ENCODE assay signal across 8 mouse cellular contexts in genomic region chr6:135200122-135200957, GRCm38 (mm10). TPM values are rescaled to one million over a fixed set of nuclear protein-coding genes. Genes with fewer than 3 reads are reported as not detected.
DNase-seq lines count a peak whose midpoint lies in the region; ATAC-seq and TF ChIP-seq lines count a peak whose summit lies in the region.
"Had no signal": no experiment of that assay in that cellular context is flagged by ENCODE, and none has a peak within 500 bp of the region (broad histone marks: within the 10 kb centered on the region; RNA-seq: fewer than 3 reads in every experiment).

No protein-coding gene starts in this region.

- no peak for DNase-seq in lung, postnatal 14 days
- DNase-seq in large intestine, adult 2 months (ENCODE audit: low read depth, low spot score): peak; percentile 46
- DNase-seq in cerebellum, adult 2 months: no peak
- no peak for DNase-seq in urinary bladder, postnatal 4 days (ENCODE audit: low spot score in 2 of 2)

- H3K4me3 ChIP-seq in lung, embryonic 16.5 days (ENCODE audit: low read length): no peak overlapping the region
- no peak overlapping the region for H3K4me3 ChIP-seq in intestine, postnatal 0 days (ENCODE audit: low read depth, low read length)
- peak overlapping the region; percentile 23; the same call in 1 of the 2 replicates for H3K4me3 ChIP-seq in small intestine, adult 2 months (ENCODE audit: low read depth, low read length)
- no peak overlapping the region for H3K4me3 ChIP-seq in cerebellum, adult 2 months (replicated peaks; ENCODE audit: insufficient read depth, low read depth, low read length)
- H3K4me3 ChIP-seq: midbrain, embryonic 12.5 days had no signal

- no peak overlapping the region for H3K4me2 ChIP-seq in lung, embryonic 16.5 days (ENCODE audit: low read depth, low read length)
- peak overlapping the region; percentile 92 for H3K4me2 ChIP-seq in intestine, postnatal 0 days (replicated peaks; ENCODE audit: low read depth)
- H3K4me2 ChIP-seq: midbrain, embryonic 12.5 days had no signal

- peak; percentile 36 for ATAC-seq in lung, embryonic 16.5 days (ENCODE audit: low read depth)
- ATAC-seq in intestine, postnatal 0 days: peak; percentile 86

- peak overlapping the region; percentile 40; the same call in 1 of the 2 replicates for H3K27ac ChIP-seq in lung, embryonic 16.5 days (ENCODE audit: low read length)
- H3K27ac ChIP-seq in intestine, postnatal 0 days (ENCODE audit: low read depth, low read length): peak overlapping the region; percentile 73
- H3K27ac ChIP-seq in small intestine, adult 2 months (ENCODE audit: insufficient read depth, low read depth, low read length): peak overlapping the region; percentile 96
- H3K27ac ChIP-seq in cerebellum, adult 2 months (ENCODE audit: insufficient read depth, low read length): no peak overlapping the region
- H3K27ac ChIP-seq: midbrain, embryonic 12.5 days had no signal

- no peaks in the 10 kb centered on the region for H3K27me3 ChIP-seq in lung, embryonic 16.5 days (ENCODE audit: control insufficient read depth, insufficient read depth, low read depth, low read length)
- H3K27me3 ChIP-seq in intestine, postnatal 0 days (replicated peaks; ENCODE audit: control insufficient read depth, insufficient read depth, low read length): no peaks in the 10 kb centered on the region
- no peaks in the 10 kb centered on the region for H3K27me3 ChIP-seq in small intestine, adult 2 months (ENCODE audit: control insufficient read depth, insufficient read depth, low read length)
- no peaks in the 10 kb centered on the region for H3K27me3 ChIP-seq in cerebellum, adult 2 months (ENCODE audit: control insufficient read depth, insufficient read depth, low read length)

- H3K36me3 ChIP-seq in lung, embryonic 16.5 days (ENCODE audit: control insufficient read depth, insufficient read depth, low read length): no peaks in the 10 kb centered on the region
- no peaks in the 10 kb centered on the region for H3K36me3 ChIP-seq in intestine, postnatal 0 days (ENCODE audit: control insufficient read depth, insufficient read depth)
- no peaks in the 10 kb centered on the region for H3K36me3 ChIP-seq in small intestine, adult 2 months (ENCODE audit: control insufficient read depth, insufficient read depth, low read length)
- H3K36me3 ChIP-seq: midbrain, embryonic 12.5 days had no signal

- WGBS in lung, embryonic 16.5 days: 53% methylated on average over 16 of the region's 16 CpGs
- 39% methylated on average over 16 of the region's 16 CpGs for WGBS in intestine, postnatal 0 days
- 42% methylated on average over 16 of the region's 16 CpGs for WGBS in large intestine, adult 2 months
- 30% methylated on average over 16 of the region's 16 CpGs for WGBS in small intestine, adult 2 months
- WGBS in cerebellum, adult 2 months: 76% methylated on average over 16 of the region's 16 CpGs

- no peak overlapping the region for H3K9ac ChIP-seq in lung, embryonic 16.5 days (ENCODE audit: low read length)
- no peak overlapping the region for H3K9ac ChIP-seq in intestine, postnatal 0 days (ENCODE audit: low read depth, low read length)
- H3K9ac ChIP-seq: midbrain, embryonic 12.5 days had no signal

- no peaks in the 10 kb centered on the region for H3K9me3 ChIP-seq in lung, embryonic 16.5 days (ENCODE audit: control insufficient read depth, low read length)
- H3K9me3 ChIP-seq in intestine, postnatal 0 days (ENCODE audit: control insufficient read depth): no peaks in the 10 kb centered on the region

- peaks cover 15% of the 10 kb centered on the region for H3K4me1 ChIP-seq in lung, embryonic 16.5 days (replicated peaks; ENCODE audit: control insufficient read depth, insufficient read depth, low read length)
- no peaks in the 10 kb centered on the region for H3K4me1 ChIP-seq in intestine, postnatal 0 days (replicated peaks; ENCODE audit: control insufficient read depth, insufficient read depth, low read length)
- peaks cover 13% of the 10 kb centered on the region for H3K4me1 ChIP-seq in small intestine, adult 2 months (ENCODE audit: control insufficient read depth, insufficient read depth, insufficient read length, low read length)
- H3K4me1 ChIP-seq in cerebellum, adult 2 months (ENCODE audit: control insufficient read depth, insufficient read depth, low read length): no peaks in the 10 kb centered on the region

- no peak for TF ChIP-seq CTCF in intestine, postnatal 0 days (IDR thresholded peaks at IDR 0.05; ENCODE audit: low read depth)
- TF ChIP-seq CTCF in small intestine, adult 2 months (IDR thresholded peaks at IDR 0.05; ENCODE audit: extremely low read depth, insufficient read length, insufficient replicate concordance, low read depth, low read length): no peak
- no peak for TF ChIP-seq CTCF in cerebellum, adult 2 months (IDR thresholded peaks at IDR 0.05; ENCODE audit: borderline replicate concordance, insufficient read depth, low read depth, low read length)

- no peak for TF ChIP-seq POLR2A in small intestine, adult 2 months (IDR thresholded peaks at IDR 0.05; ENCODE audit: low read depth, low read length)
- no peak for TF ChIP-seq POLR2A in cerebellum, adult 2 months (IDR thresholded peaks at IDR 0.05; ENCODE audit: borderline replicate concordance, insufficient read depth, low read length)

RNA-seq across cellular contexts. Expression of gene Hebp1, which starts 2.5 kb away (rescaled TPM):
- polyA plus RNA-seq in lung, embryonic 16.5 days (2015; fragmentation: Nextera tagmentation; extraction: Ambion mirVana): 11.4 and 18.4 TPM in 2 replicates
- polyA plus RNA-seq in intestine, postnatal 0 days (2015; fragmentation: Nextera tagmentation; extraction: Ambion mirVana): 62.8 and 78.9 TPM in 2 replicates
- 9.8 and 10.9 TPM in 2 replicates for polyA plus RNA-seq in large intestine, adult 2 months (2012; rRNA removed)
- 4.9 and 7.4 TPM in 2 replicates for polyA plus RNA-seq in small intestine, adult 2 months (2012; rRNA removed)
- polyA plus RNA-seq in cerebellum, adult 2 months (2012; rRNA removed): 20.8 and 22.9 TPM in 2 replicates

RNA-seq across cellular contexts. Expression of gene Fam234b, which starts 2.6 kb away (rescaled TPM):
- 22.8 and 26.0 TPM in 2 replicates for polyA plus RNA-seq in lung, embryonic 16.5 days (2015; fragmentation: Nextera tagmentation; extraction: Ambion mirVana)
- 20.9 and 21.7 TPM in 2 replicates for polyA plus RNA-seq in intestine, postnatal 0 days (2015; fragmentation: Nextera tagmentation; extraction: Ambion mirVana)
- 21.0 and 29.0 TPM in 2 replicates for polyA plus RNA-seq in large intestine, adult 2 months (2012; rRNA removed)
- polyA plus RNA-seq in small intestine, adult 2 months (2012; rRNA removed): 6.9 and 22.5 TPM in 2 replicates
- 115 and 118 TPM in 2 replicates for polyA plus RNA-seq in cerebellum, adult 2 months (2012; rRNA removed)

RNA-seq across cellular contexts. Expression of gene Gsg1, which starts 53.8 kb away (rescaled TPM):
- polyA plus RNA-seq in lung, embryonic 16.5 days (2015; fragmentation: Nextera tagmentation; extraction: Ambion mirVana): 7.0 and 7.6 TPM in 2 replicates
- 0.73 and 0.82 TPM in 2 replicates for polyA plus RNA-seq in intestine, postnatal 0 days (2015; fragmentation: Nextera tagmentation; extraction: Ambion mirVana)
- 1.1 and 1.5 TPM in 2 replicates for polyA plus RNA-seq in large intestine, adult 2 months (2012; rRNA removed)
- 0.84 and 1.4 TPM in 2 replicates for polyA plus RNA-seq in small intestine, adult 2 months (2012; rRNA removed)
- polyA plus RNA-seq in cerebellum, adult 2 months (2012; rRNA removed): 0.13 TPM in 1 of 2 replicates, not detected in the other
